Mouse (Mus musculus): ENCODE measurements around the gene Ccnd1.

GRCm38 (mm10) chr7:144908705-144909104 is 31.0 kb downstream of the Ccnd1 start:
- TF ChIP-seq CTCF (IDR thresholded peaks at IDR 0.05; ENCODE audit: extremely low read depth, insufficient read length, insufficient replicate concordance, low read depth, low read length) = no peak
- TF ChIP-seq POLR2A (IDR thresholded peaks at IDR 0.05; ENCODE audit: low read depth, low read length) = no peak

All from small intestine, adult 2 months (tissue).